17 mouse cellular contexts compared by ENCODE assay signal in genomic region chr11:52074626-52075470, GRCm38 (mm10). TPM values are rescaled to one million over a fixed set of nuclear protein-coding genes. Genes with fewer than 3 reads are reported as not detected.
DNase-seq lines count a peak whose midpoint lies in the region; ATAC-seq lines count a peak whose summit lies in the region.
"Had no signal": no experiment of that assay in that cellular context is flagged by ENCODE, and none has a peak within 500 bp of the region (broad histone marks: within the 10 kb centered on the region; RNA-seq: fewer than 3 reads in every experiment).

No protein-coding gene starts in this region.

- peak; percentile 9 for DNase-seq in liver
- peak; percentile 65 for DNase-seq in thymus, postnatal 4 days
- no peak for DNase-seq in right cerebral cortex, postnatal 36 days (ENCODE audit: low spot score in 2 of 2)
- no peak for DNase-seq in right cerebral cortex, postnatal 25 days
- DNase-seq in adrenal gland, postnatal 4 days (ENCODE audit: low spot score in 2 of 2), result no peak
- DNase-seq: cerebellum, postnatal 25 days; gastrocnemius, postnatal 10 days; kidney, adult 11 months; lung, embryonic 14.5 days had no signal

- no peak overlapping the region for H3K9ac ChIP-seq in heart, embryonic 16.5 days (ENCODE audit: low read length)
- no peak overlapping the region for H3K9ac ChIP-seq in heart, embryonic 11.5 days (ENCODE audit: low read depth, low read length)
- H3K9ac ChIP-seq: hindbrain, embryonic 13.5 days; lung, embryonic 14.5 days; midbrain, embryonic 12.5 days; neural tube, embryonic 12.5 days had no signal

- no peaks in the 10 kb centered on the region for H3K27me3 ChIP-seq in heart, embryonic 16.5 days (ENCODE audit: control insufficient read depth, insufficient read depth, low read length)
- no peaks in the 10 kb centered on the region for H3K27me3 ChIP-seq in heart, embryonic 11.5 days (ENCODE audit: control insufficient read depth, insufficient read depth, low read length)
- H3K27me3 ChIP-seq: hindbrain, embryonic 13.5 days; midbrain, embryonic 12.5 days; neural tube, embryonic 12.5 days had no signal

- peak overlapping the region; percentile 22; the same call in 1 of the 2 replicates for H3K27ac ChIP-seq in heart, embryonic 16.5 days (ENCODE audit: low read length)
- H3K27ac ChIP-seq in heart, embryonic 11.5 days (ENCODE audit: low read depth, low read length), result no peak overlapping the region
- H3K27ac ChIP-seq: heart, embryonic 10.5 days; hindbrain, embryonic 13.5 days; midbrain, embryonic 12.5 days; neural tube, embryonic 12.5 days had no signal

- WGBS in heart, embryonic 16.5 days, result 51% methylated on average over 14 of the region's 14 CpGs
- 54% methylated on average over 14 of the region's 14 CpGs for WGBS in heart, embryonic 11.5 days (ENCODE audit: insufficient replicate concordance)

- ATAC-seq in heart, embryonic 16.5 days (replicated peaks; ENCODE audit: extremely low read depth, insufficient read depth, low FRiP score), result no peak
- no peak for ATAC-seq in heart, embryonic 11.5 days (replicated peaks; ENCODE audit: insufficient number of reproducible peaks, low FRiP score, low TSS enrichment)
- ATAC-seq in megakaryocyte progenitor cell, adult 5-6 weeks (replicated peaks; ENCODE audit: poor library complexity), result peak; percentile 43
- ATAC-seq: forebrain, embryonic 14.5 days had no signal

- H3K4me3 ChIP-seq in heart, embryonic 16.5 days (ENCODE audit: low read length), result no peak overlapping the region
- H3K4me3 ChIP-seq in heart, embryonic 11.5 days (ENCODE audit: low read depth, low read length), result no peak overlapping the region
- H3K4me3 ChIP-seq: heart, embryonic 10.5 days; hindbrain, embryonic 13.5 days; midbrain, embryonic 12.5 days; neural tube, embryonic 12.5 days had no signal

- H3K4me2 ChIP-seq in heart, embryonic 16.5 days (ENCODE audit: low read depth, low read length), result no peak overlapping the region
- no peak overlapping the region for H3K4me2 ChIP-seq in heart, embryonic 11.5 days
- H3K4me2 ChIP-seq: hindbrain, embryonic 13.5 days; lung, embryonic 14.5 days; midbrain, embryonic 12.5 days; neural tube, embryonic 12.5 days had no signal

- H3K9me3 ChIP-seq in heart, embryonic 16.5 days (replicated peaks; ENCODE audit: control insufficient read depth, low read length), result no peaks in the 10 kb centered on the region
- no peaks in the 10 kb centered on the region for H3K9me3 ChIP-seq in heart, embryonic 11.5 days (replicated peaks; ENCODE audit: control insufficient read depth, low read length)
- H3K9me3 ChIP-seq: heart, embryonic 10.5 days; hindbrain, embryonic 13.5 days; midbrain, embryonic 12.5 days; neural tube, embryonic 12.5 days had no signal

- peaks cover 5% of the 10 kb centered on the region for H3K4me1 ChIP-seq in heart, embryonic 16.5 days (ENCODE audit: control insufficient read depth, insufficient read depth, low read length)
- H3K4me1 ChIP-seq in heart, embryonic 11.5 days (ENCODE audit: control insufficient read depth, insufficient read depth, low read length), result 0 out of 2 replicates have a peak, but pooled peaks cover 2% of the 10 kb centered on the region

- H3K36me3 ChIP-seq in heart, embryonic 16.5 days (ENCODE audit: control insufficient read depth, insufficient read depth), result no peaks in the 10 kb centered on the region
- no peaks in the 10 kb centered on the region for H3K36me3 ChIP-seq in heart, embryonic 11.5 days (ENCODE audit: control insufficient read depth, insufficient read depth, low read length)
- H3K36me3 ChIP-seq: heart, embryonic 10.5 days; hindbrain, embryonic 13.5 days; midbrain, embryonic 12.5 days; neural tube, embryonic 12.5 days had no signal

RNA-seq across cellular contexts. Expression of gene Ppp2ca, which starts 23.6 kb away (rescaled TPM):
- 67.3 and 71.3 TPM in 2 replicates for polyA plus RNA-seq in heart, embryonic 16.5 days (2015; fragmentation: Nextera tagmentation; extraction: Ambion mirVana)
- polyA plus RNA-seq in heart, embryonic 11.5 days (2014; fragmentation: Nextera tagmentation; extraction: Ambion mirVana), result 77.1 and 78.3 TPM in 2 replicates
- 83.7 and 92.7 TPM in 2 replicates for total RNA-seq in megakaryocyte progenitor cell, adult 5-6 weeks (2015)
- 94.4 and 99.1 TPM in 2 replicates for total RNA-seq in megakaryocyte progenitor cell, adult 5-6 weeks (2017)
- 10 to 100 TPM; 80.0 to 83.4 TPM for total RNA-seq in adrenal gland, postnatal 4 days (2021)

Comparison
In these comparisons a context has a peak if more than half of its experiments do, and no peak if none do; other contexts are left out.
1. DNase-seq: peak in liver (single experiment) and thymus, postnatal 4 days (single experiment); none in right cerebral cortex, postnatal 36 days (0 of 2), right cerebral cortex, postnatal 25 days (single experiment) and adrenal gland, postnatal 4 days (0 of 2).